Mouse (Mus musculus): ENCODE measurements at regions not wholly inside any gene's neighbourhood (a gene's known extent, or its start where the extent isn't known, plus 50 kb on each side); places are given as distances from the start of the nearest gene placed in this dataset.

DNA sequence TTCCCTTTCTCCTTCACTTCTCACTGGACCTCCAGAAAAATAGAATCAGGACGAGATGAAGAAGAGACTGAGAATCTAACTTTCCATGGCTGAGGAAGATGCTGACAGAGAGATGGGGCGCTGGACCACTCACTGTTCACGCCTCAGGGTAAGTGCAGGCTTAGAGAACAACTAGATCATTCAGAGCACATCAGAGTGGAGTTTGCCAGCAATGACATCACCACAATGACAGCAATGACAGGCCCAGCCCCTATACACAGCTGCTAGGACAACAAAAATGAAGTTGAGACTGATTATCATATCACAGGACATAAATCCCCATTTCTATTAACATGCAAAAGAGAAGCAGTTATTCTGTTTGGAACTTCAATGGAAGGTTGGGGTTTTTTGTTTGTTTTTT is 350.4 kb upstream of the 5930422O12Rik start:
- TF ChIP-seq CHD2 (IDR thresholded peaks at IDR 0.05; ENCODE audit: low read depth, low read length) (no peak), ZC3H11A (IDR thresholded peaks at IDR 0.05; ENCODE audit: borderline replicate concordance, low read depth, low read length) (no peak)

All from ES-E14 (cell line).